Mouse (Mus musculus): Measurements from ENCODE around the gene Dhx16. TPM values are rescaled to one million over a fixed set of nuclear protein-coding genes. Genes with fewer than 3 reads are reported as not detected.

Gene Dhx16
- polyA plus RNA-seq, 1 experiment from 2014 or later, result 50.6 TPM

DNA sequence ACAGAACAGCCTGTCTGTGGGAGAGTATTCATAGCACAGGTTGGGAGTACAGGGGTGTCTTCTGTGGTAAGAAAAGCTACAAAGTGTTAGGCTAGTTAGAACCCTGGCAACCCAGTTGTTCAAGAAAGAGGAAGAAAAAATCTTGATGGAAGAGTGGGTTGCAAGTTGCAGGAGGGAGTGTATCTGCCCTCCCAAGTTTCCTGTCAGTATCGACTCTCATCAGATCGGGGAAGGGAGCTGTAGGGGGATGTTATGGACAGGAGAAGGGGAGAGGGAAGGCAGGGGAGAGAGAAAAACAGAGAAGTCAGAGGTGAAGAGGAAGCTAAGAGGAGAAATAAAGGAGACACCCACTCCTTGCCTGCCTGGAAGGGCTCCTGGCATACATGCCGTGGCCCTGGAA lies 21.0 kb downstream of the Dhx16 start:
- WGBS, result 86% methylated on average over 3 of the region's 3 CpGs
- Histone ChIP-seq H3K9ac (no peak overlapping the region), H3K27ac (replicated peaks) (no peak overlapping the region), H3K4me2 (replicated peaks) (no peak overlapping the region), H3K4me1 (peaks cover 17% of the 10 kb centered on the region), H3K9me3 (replicated peaks) (no peaks in the 10 kb centered on the region), H3K27me3 (no peaks in the 10 kb centered on the region), H3K36me3 (peaks cover 47% of the 10 kb centered on the region), H3K4me3 (replicated peaks) (no peak overlapping the region)
- ATAC-seq (ENCODE audit: insufficient number of reproducible peaks, low FRiP score, low TSS enrichment, low read depth), result no peak

DNA sequence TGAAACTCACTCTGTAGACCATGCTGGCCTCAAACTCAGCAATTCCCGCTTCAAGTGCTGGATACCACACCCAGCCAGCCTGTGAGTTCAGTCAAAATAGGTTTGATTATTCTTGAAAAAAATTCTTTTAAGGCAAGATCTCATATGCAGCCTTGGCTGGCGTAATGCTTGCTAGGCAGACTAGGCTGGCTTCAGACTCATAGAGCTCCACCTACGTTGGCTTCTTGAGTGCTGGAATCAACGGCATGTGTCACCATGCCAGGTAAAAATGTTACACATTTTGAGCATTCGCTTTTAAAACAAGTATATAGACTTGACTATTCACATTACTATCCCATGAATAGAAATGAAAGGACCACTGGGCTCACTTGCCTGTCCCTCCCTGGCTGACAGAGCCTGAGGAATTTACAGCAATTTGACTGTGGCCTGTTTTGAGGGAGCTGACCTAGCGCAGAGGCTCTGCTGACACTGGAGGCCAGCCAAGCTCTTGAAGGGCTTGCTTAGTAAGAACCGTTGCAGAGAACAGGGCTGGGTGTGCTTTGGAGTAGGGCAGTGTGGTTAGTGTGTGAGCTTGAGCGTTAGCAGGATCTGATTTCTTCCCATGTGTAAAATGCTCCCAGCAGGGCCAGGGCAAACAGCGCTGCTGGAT lies 23.8 kb downstream of the Dhx16 start:
- WGBS, result 86% methylated on average over 9 of the region's 9 CpGs
- Histone ChIP-seq H3K27ac (replicated peaks) (0 out of 2 replicates have a peak overlapping the region, but pooled peaks have one; percentile 48), H3K4me2 (replicated peaks) (no peak overlapping the region), H3K9me3 (replicated peaks) (no peaks in the 10 kb centered on the region), H3K36me3 (peaks cover 63% of the 10 kb centered on the region), H3K4me3 (replicated peaks) (no peak overlapping the region), H3K27me3 (no peaks in the 10 kb centered on the region), H3K4me1 (peaks cover 6% of the 10 kb centered on the region), H3K9ac (no peak overlapping the region)
- ATAC-seq (ENCODE audit: insufficient number of reproducible peaks, low FRiP score, low TSS enrichment, low read depth), result no peak

DNA sequence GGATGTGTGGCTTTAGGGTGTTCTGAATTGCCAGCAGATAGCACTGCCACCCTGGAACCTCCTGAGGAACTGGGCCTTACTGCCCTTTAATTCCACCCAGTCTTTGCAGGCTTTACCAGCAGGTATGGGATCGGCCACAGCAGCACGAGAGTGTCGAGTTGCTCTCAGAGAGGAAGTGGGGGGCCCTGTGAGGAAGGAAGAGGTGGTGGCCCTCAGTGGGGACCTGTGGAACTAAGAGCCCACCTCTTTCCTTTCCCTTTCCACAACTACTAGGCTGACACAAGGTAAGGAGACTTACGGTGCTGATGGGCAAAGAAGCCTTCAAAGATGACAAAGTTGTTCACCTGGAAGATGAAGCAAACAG lies 24.4 kb downstream of the Dhx16 start:
- no peak overlapping the region for H3K4me3 ChIP-seq (replicated peaks)
- WGBS, result 76% methylated on average over 4 of the region's 4 CpGs
- H3K9ac ChIP-seq, result no peak overlapping the region
- H3K36me3 ChIP-seq, result peaks cover 62% of the 10 kb centered on the region
- H3K27ac ChIP-seq (replicated peaks), result peak overlapping the region; percentile 48; the same call in 1 of the 2 replicates
- no peaks in the 10 kb centered on the region for H3K27me3 ChIP-seq
- no peaks in the 10 kb centered on the region for H3K9me3 ChIP-seq (replicated peaks)
- H3K4me2 ChIP-seq (replicated peaks), result no peak overlapping the region
- H3K4me1 ChIP-seq, result peaks cover 11% of the 10 kb centered on the region
- ATAC-seq (ENCODE audit: insufficient number of reproducible peaks, low FRiP score, low TSS enrichment, low read depth), result no peak

DNA sequence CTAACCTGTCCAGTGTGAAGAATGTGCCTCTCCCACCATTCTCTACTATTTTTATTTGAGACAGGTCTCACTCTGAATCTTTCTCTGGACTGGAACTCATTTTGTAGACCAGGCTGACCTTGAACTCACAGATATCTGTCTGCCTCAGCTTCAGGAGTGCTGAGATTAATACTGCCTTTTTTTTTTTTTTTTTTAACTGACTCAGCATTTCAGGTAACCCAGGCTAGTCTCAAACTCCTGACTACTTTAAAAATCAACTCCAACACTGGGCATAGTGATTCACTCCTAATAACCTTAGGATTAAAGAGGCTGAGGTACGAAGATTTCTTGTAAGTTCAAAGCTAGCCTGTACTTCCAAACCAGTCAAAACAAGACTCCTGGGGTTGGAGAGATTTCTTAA lies 26.0 kb downstream of the Dhx16 start:
- 94% methylated on average over 1 of the region's 1 CpGs for WGBS
- Histone ChIP-seq H3K27ac (replicated peaks) (no peak overlapping the region), H3K4me2 (replicated peaks) (no peak overlapping the region), H3K4me1 (peaks cover 18% of the 10 kb centered on the region), H3K4me3 (replicated peaks) (no peak overlapping the region), H3K27me3 (no peaks in the 10 kb centered on the region), H3K36me3 (peaks cover 48% of the 10 kb centered on the region), H3K9ac (no peak overlapping the region), H3K9me3 (replicated peaks) (no peaks in the 10 kb centered on the region)
- no peak for ATAC-seq (ENCODE audit: insufficient number of reproducible peaks, low FRiP score, low TSS enrichment, low read depth)

DNA sequence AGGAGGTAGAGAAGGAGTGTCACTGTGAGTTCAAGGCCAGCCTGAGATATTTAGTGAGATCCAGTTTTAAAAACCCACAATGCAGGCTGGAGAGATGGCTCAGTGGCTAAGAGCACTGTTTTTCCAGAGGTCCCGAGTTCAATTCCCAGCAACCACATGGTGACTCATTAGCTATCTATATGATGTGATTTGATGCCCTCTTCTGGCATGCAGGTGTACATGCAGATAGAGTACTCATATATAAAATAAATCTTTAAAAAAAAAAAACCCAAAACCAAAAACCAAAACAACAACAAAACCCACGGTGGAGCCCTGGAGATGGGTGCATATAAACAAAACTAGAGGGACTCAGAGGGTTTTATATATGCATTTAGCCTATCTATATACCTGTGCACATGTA lies 28.0 kb downstream of the Dhx16 start:
- H3K4me1 ChIP-seq, result peaks cover 18% of the 10 kb centered on the region
- H3K9ac ChIP-seq, result no peak overlapping the region
- no peak overlapping the region for H3K4me3 ChIP-seq (replicated peaks)
- H3K4me2 ChIP-seq (replicated peaks), result no peak overlapping the region
- peaks cover 59% of the 10 kb centered on the region for H3K36me3 ChIP-seq
- no peaks in the 10 kb centered on the region for H3K9me3 ChIP-seq (replicated peaks)
- H3K27ac ChIP-seq (replicated peaks), result no peak overlapping the region
- H3K27me3 ChIP-seq, result no peaks in the 10 kb centered on the region
- WGBS, result 76% methylated on average over 2 of the region's 2 CpGs
- no peak for ATAC-seq (ENCODE audit: insufficient number of reproducible peaks, low FRiP score, low TSS enrichment, low read depth)

DNA sequence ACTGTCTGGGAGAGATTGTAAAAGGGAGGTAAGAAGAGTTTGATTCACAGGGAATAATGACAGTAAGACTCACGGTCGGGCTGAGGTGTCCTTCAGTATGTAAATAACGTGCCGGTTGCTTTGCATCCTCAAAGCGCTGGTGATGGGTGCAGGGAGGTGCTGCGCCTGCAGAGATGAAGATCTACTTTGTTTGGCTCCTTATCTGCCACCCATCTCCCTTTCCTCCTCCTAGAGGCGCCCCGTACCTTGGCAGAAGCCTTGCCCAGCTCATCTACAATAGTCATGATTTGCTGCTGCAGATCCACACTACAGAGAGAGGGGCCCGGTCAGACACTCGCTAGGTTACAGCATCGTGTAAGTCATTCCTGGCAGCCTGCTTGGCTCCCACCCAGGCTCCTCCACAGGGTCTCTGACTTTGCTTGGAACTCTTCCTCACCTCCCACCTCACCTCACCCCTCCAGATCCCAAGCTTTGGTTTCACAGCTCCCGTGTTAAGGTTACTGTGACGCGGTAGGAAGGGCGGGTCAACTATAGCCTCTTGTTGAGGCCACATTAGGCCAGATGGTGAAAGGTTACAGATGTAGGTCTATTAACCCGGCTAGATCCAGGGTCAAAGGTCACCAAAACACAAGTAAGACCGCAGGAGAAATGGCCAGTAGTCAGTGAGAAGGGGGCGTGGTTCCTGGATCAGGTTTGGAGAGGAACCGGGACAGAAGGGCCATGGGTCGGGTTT lies 29.7 kb downstream of the Dhx16 start:
- Histone ChIP-seq H3K4me3 (replicated peaks) (peak overlapping the region; percentile 76), H3K4me2 (replicated peaks) (peak overlapping the region; percentile 82), H3K36me3 (peaks cover 54% of the 10 kb centered on the region), H3K9me3 (replicated peaks) (no peaks in the 10 kb centered on the region), H3K9ac (peak overlapping the region; percentile 62), H3K27me3 (no peaks in the 10 kb centered on the region), H3K27ac (replicated peaks) (peak overlapping the region; percentile 80), H3K4me1 (peaks cover 18% of the 10 kb centered on the region)
- WGBS, result 14% methylated on average over 20 of the region's 20 CpGs
- ATAC-seq (ENCODE audit: insufficient number of reproducible peaks, low FRiP score, low TSS enrichment, low read depth), result 0 out of 2 replicates have a peak, but pooled peaks have one; percentile 28

DNA sequence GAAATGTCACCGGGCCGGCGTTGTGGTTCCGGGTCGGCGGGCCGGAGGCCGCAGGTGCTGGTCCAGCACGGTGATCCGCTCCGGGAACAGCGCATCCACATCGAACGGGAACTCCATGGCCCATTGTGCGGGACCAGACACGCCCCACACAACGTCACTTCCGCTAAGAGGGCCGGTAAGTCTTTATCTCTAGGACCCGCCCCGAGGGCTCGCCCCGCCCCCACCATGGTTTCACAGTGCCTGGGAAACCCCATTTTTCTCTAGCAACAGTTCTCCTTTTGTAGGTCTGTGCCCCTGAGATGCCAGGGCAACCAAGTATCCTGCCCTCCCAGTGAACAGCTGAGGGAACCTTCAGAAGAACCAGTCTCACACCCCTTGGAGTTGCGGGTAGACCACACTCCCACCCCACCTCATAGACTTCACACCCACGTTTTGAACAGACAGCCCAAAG lies 30.3 kb downstream of the Dhx16 start, which contains the start of gene Atat1:
TSS of gene Atat1 (minus strand) at position 157 of the 451 bp plus-strand sequence.
- Histone ChIP-seq H3K9me3 (replicated peaks) (no peaks in the 10 kb centered on the region), H3K9ac (peak within 1 kb of the TSS; percentile 62), H3K27ac (replicated peaks) (peak within 1 kb of the TSS; percentile 80), H3K36me3 (peaks cover 52% of the 10 kb centered on the region), H3K4me1 (peaks cover 24% of the 10 kb centered on the region), H3K4me3 (replicated peaks) (peak within 1 kb of the TSS; percentile 76), H3K4me2 (replicated peaks) (peak within 1 kb of the TSS; percentile 82), H3K27me3 (no peaks in the 10 kb centered on the region)
- 3% methylated on average over 25 of the region's 25 CpGs for WGBS
- ATAC-seq (ENCODE audit: insufficient number of reproducible peaks, low FRiP score, low TSS enrichment, low read depth), result peak; percentile 74

DNA sequence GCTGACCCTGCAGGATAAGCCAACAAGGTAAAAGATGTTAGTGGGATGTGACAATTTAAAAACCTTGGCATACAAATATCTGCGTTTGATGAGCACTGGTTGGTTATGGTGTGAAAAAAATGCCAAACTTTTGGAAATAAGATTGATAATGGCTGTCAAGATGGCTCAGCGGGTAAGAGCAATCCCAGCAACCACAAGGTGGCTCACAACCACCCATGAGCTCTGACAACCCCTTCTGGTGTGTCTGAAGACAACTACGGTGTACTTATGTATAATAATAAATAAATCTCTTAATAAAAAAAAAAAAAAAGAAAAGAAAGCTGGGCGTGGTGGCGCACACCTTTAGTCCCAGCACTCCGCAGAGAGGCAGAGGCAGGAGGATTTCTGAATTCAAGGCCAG lies 35.4 kb downstream of the Dhx16 start:
- WGBS, result 83% methylated on average over 6 of the region's 6 CpGs
- peaks cover 25% of the 10 kb centered on the region for H3K36me3 ChIP-seq
- H3K4me3 ChIP-seq (replicated peaks), result peak overlapping the region; percentile 80
- no peaks in the 10 kb centered on the region for H3K9me3 ChIP-seq (replicated peaks)
- peaks cover 21% of the 10 kb centered on the region for H3K4me1 ChIP-seq
- peak overlapping the region; percentile 80 for H3K4me2 ChIP-seq (replicated peaks)
- H3K27ac ChIP-seq (replicated peaks), result no peak overlapping the region
- H3K27me3 ChIP-seq, result no peaks in the 10 kb centered on the region
- ATAC-seq (ENCODE audit: insufficient number of reproducible peaks, low FRiP score, low TSS enrichment, low read depth), result no peak
- H3K9ac ChIP-seq, result no peak overlapping the region

DNA sequence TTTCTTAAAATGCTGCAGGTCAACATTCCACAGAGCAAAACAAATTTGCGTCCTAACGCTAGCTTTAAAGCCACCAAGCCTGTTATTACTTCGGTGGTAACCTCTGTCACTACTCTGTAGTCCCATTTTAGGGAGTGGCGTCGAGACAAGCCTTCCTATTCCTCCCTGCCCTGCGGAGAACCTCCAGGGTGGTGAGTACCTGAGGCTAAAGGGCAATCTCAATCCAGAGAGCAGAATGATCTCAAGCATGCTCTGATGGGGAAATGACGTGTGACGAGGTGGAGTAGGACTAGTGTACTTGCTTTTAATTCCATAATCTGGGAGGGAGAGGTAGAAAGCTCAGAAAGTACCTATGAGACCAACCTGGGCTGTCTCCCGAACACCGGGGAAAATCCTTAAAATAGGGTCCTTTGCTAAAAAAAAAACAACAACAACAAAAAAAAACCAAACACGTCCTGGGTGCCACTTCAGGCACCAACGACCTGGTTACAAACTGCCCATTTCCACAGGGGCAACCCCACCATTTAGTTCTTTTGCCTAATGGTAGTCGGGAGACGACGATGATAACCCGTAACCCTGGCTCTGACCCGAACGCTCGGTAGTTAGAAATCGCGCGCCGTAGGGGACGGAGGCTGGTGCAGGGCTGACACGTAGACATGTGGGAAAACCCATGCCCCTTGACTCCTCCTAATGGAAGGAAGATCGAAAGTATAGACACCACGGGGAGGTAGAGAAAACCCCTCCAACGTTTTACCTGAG lies 36.1 kb downstream of the Dhx16 start:
- peak overlapping the region; percentile 80 for H3K4me2 ChIP-seq (replicated peaks)
- peak overlapping the region; percentile 80 for H3K4me3 ChIP-seq (replicated peaks)
- 2% methylated on average over 28 of the region's 28 CpGs for whole genome bisulfite sequencing
- peak overlapping the region; percentile 98 for H3K27ac ChIP-seq (replicated peaks)
- H3K36me3 ChIP-seq, result peaks cover 25% of the 10 kb centered on the region
- no peaks in the 10 kb centered on the region for H3K27me3 ChIP-seq
- H3K9me3 ChIP-seq (replicated peaks), result no peaks in the 10 kb centered on the region
- peak overlapping the region; percentile 64 for H3K9ac ChIP-seq
- peaks cover 29% of the 10 kb centered on the region for H3K4me1 ChIP-seq
- ATAC-seq (ENCODE audit: insufficient number of reproducible peaks, low FRiP score, low TSS enrichment, low read depth), result 0 out of 2 replicates have a peak, but pooled peaks have one; percentile 0

DNA sequence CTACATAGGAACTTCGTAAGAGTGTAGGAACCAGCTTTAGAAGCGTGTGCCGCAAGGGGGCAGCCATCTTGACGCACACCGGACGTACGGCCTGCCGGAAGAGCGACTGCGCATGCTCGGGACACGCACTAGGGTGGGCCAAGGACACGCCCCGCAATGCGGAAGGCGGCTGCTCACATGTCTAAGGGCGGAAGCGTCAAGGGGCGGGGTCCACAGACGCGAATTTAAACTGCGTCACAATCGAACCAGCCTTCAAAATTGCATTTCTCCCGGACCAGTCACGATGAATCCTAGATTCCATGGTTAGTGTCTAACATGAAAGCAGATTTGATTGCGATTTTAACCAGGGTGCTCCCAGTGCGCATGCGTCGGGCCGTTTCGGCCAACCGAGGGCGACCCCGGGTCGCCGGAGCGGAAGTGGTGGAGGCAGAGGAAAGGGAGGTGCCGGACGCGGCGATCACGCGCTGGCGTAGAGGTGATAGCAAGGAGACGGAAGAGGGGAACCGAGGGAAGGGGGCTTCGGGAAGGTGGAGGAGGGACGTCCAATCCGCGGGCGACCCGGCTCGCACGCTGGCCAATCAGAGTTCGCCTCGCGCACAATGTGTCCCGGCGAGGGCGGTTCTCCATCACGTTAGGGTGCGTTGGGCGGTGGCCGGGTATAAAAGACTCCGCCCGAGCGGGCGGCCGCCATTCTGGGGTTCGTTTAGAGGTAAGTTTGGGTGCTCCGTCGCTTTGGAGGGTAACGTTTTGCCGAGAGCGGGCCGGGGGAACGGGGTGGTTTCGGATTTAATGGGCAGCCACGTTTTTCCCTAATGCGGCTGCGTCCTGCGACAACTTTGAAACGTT lies 36.9 kb downstream of the Dhx16 start, which contains the start of the genes Mrps18b and Ppp1r10:
TSS of gene Mrps18b (minus strand) at position 93 of the 846 bp plus-strand sequence.
TSS of gene Ppp1r10 (plus strand) at position 138 of the 846 bp plus-strand sequence.
- Histone ChIP-seq H3K4me3 (replicated peaks) (peak within 1 kb of the TSS; percentile 80), H3K27ac (replicated peaks) (peak within 1 kb of the TSS; percentile 98), H3K4me2 (replicated peaks) (peak within 1 kb of the TSS; percentile 86), H3K9me3 (replicated peaks) (no peaks in the 10 kb centered on the region), H3K9ac (peak within 1 kb of the TSS; percentile 76), H3K36me3 (peaks cover 19% of the 10 kb centered on the region), H3K27me3 (no peaks in the 10 kb centered on the region), H3K4me1 (peaks cover 31% of the 10 kb centered on the region)
- under 1% methylated on average over 83 of the region's 83 CpGs for WGBS
- peak; percentile 97 for ATAC-seq (ENCODE audit: insufficient number of reproducible peaks, low FRiP score, low TSS enrichment, low read depth)

Measured in embryonic facial prominence, embryonic 15.5 days (tissue).